In the genomic region with DNA sequence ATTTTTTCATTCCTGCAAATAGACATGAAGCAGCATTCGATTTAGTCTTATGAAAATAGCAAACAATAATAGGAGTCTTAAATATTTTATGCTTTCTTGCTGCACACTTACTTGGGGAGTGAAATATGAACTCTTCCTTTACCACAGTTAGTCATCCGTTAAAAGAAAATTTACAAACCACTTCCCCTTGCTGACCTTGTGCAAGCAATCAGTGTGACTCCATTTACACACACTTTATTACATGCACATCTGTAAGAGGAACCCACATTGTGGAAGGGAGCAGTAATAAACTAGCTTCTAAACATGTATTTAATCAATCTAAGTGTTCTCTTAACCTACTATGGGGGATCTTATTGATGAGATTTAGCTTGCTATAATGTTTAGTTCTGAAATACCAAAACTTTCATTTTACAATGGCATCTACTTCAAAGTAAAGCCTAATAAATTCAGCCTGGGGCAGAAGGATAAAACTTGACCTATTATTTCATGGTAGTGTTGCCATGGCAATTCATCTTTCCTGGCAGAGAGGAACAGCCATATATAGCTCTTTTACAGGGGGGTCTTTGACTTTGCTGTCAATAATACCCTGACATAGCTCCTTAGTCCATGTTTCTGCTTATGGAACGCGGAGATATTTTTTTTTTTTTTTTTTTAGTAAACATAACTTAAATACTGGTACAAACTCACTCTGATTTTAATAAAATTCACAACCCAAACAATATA, we compare ENCODE assay signal across 18 mouse cellular contexts.
DNase-seq lines count a peak whose midpoint lies in the region; ATAC-seq lines count a peak whose summit lies in the region.
"Had no signal": no experiment of that assay in that cellular context is flagged by ENCODE, and none has a peak within 500 bp of the region (broad histone marks: within the 10 kb centered on the region; RNA-seq: fewer than 3 reads in every experiment).

No protein-coding gene starts in this region.

- 56% methylated on average over 4 of the region's 4 CpGs for WGBS in midbrain, embryonic 14.5 days
- WGBS in midbrain, embryonic 10.5 days: 94% methylated on average over 4 of the region's 4 CpGs
- 48% methylated on average over 4 of the region's 4 CpGs for WGBS in midbrain, embryonic 15.5 days

- no peak overlapping the region for H3K4me2 ChIP-seq in midbrain, embryonic 14.5 days (ENCODE audit: low read length)
- no peak overlapping the region for H3K4me2 ChIP-seq in midbrain, embryonic 15.5 days
- H3K4me2 ChIP-seq: embryonic facial prominence, embryonic 13.5 days; heart, embryonic 15.5 days; liver, embryonic 15.5 days had no signal

- no peak overlapping the region for H3K9ac ChIP-seq in midbrain, embryonic 14.5 days (replicated peaks; ENCODE audit: low read length)
- no peak overlapping the region for H3K9ac ChIP-seq in midbrain, embryonic 15.5 days
- H3K9ac ChIP-seq: embryonic facial prominence, embryonic 13.5 days; forebrain, postnatal 0 days; heart, embryonic 15.5 days; liver, embryonic 15.5 days had no signal

- intact Hi-C loops in left cerebral cortex, postnatal 25 days (cut with DNase I): no loop called here

- no peaks in the 10 kb centered on the region for H3K36me3 ChIP-seq in midbrain, embryonic 14.5 days (ENCODE audit: control insufficient read depth, insufficient read depth, low read length)
- H3K36me3 ChIP-seq in midbrain, embryonic 10.5 days: no peaks in the 10 kb centered on the region
- H3K36me3 ChIP-seq in midbrain, embryonic 15.5 days (replicated peaks): no peaks in the 10 kb centered on the region
- H3K36me3 ChIP-seq: embryonic facial prominence, embryonic 13.5 days; heart, embryonic 15.5 days; liver, embryonic 15.5 days had no signal

- no peaks in the 10 kb centered on the region for H3K27me3 ChIP-seq in midbrain, embryonic 14.5 days (ENCODE audit: control insufficient read depth, insufficient read depth, low read length)
- no peaks in the 10 kb centered on the region for H3K27me3 ChIP-seq in midbrain, embryonic 10.5 days (ENCODE audit: low read depth, poor library complexity, severe bottlenecking)
- no peaks in the 10 kb centered on the region for H3K27me3 ChIP-seq in midbrain, embryonic 15.5 days (replicated peaks)
- H3K27me3 ChIP-seq: embryonic facial prominence, embryonic 13.5 days; heart, embryonic 15.5 days; liver, embryonic 15.5 days had no signal

- H3K27ac ChIP-seq in midbrain, embryonic 14.5 days (replicated peaks; ENCODE audit: low read depth, low read length): peak overlapping the region; percentile 42; the same call in 1 of the 2 replicates
- H3K27ac ChIP-seq in midbrain, embryonic 10.5 days (replicated peaks): no peak overlapping the region
- peak overlapping the region; percentile 51 for H3K27ac ChIP-seq in midbrain, embryonic 15.5 days
- H3K27ac ChIP-seq: embryonic facial prominence, embryonic 13.5 days; gastrocnemius, adult 2 months; heart, adult 2 months; heart, embryonic 15.5 days; liver, embryonic 15.5 days; macrophage had no signal

- ATAC-seq in midbrain, embryonic 14.5 days (ENCODE audit: low FRiP score, low TSS enrichment): 0 out of 2 replicates have a peak, but pooled peaks have one; percentile 37
- peak; percentile 73 for ATAC-seq in common myeloid progenitor, adult 5-6 weeks (replicated peaks; ENCODE audit: low read depth, poor library complexity, severe bottlenecking)
- peak; percentile 78 for ATAC-seq in midbrain, embryonic 15.5 days (replicated peaks)
- ATAC-seq: forebrain, postnatal 0 days had no signal

- peak; percentile 67 for DNase-seq in midbrain, embryonic 14.5 days
- no peak for DNase-seq in midbrain, embryonic 10.5 days (ENCODE audit: low spot score)
- DNase-seq in kidney, adult 11 months: no peak
- no peak for DNase-seq in left cerebral cortex, postnatal 25 days (ENCODE audit: low spot score in 2 of 2)
- no peak for DNase-seq in kidney, postnatal 4 days
- DNase-seq: adrenal gland, postnatal 14 days; cerebellum, adult 9-10 months; forebrain, postnatal 0 days; gastrocnemius, adult 2 months; heart, adult 2 months; left cerebral cortex, postnatal 4 days; spleen, adult 18-20 months had no signal

- H3K9me3 ChIP-seq in midbrain, embryonic 14.5 days (ENCODE audit: control insufficient read depth, low read length): no peaks in the 10 kb centered on the region
- no peaks in the 10 kb centered on the region for H3K9me3 ChIP-seq in midbrain, embryonic 10.5 days (replicated peaks)
- no peaks in the 10 kb centered on the region for H3K9me3 ChIP-seq in midbrain, embryonic 15.5 days
- H3K9me3 ChIP-seq: heart, embryonic 15.5 days; liver, embryonic 15.5 days had no signal

- peaks cover 35% of the 10 kb centered on the region for H3K4me1 ChIP-seq in midbrain, embryonic 14.5 days (ENCODE audit: control insufficient read depth, insufficient read depth, low read length)
- no peaks in the 10 kb centered on the region; the same call in 1 of the 2 replicates for H3K4me1 ChIP-seq in midbrain, embryonic 10.5 days
- peaks cover 28% of the 10 kb centered on the region for H3K4me1 ChIP-seq in midbrain, embryonic 15.5 days
- H3K4me1 ChIP-seq: embryonic facial prominence, embryonic 13.5 days; heart, embryonic 15.5 days; liver, embryonic 15.5 days had no signal

- no peak overlapping the region for H3K4me3 ChIP-seq in midbrain, embryonic 14.5 days (replicated peaks; ENCODE audit: low read depth, low read length)
- H3K4me3 ChIP-seq in midbrain, embryonic 10.5 days: no peak overlapping the region
- H3K4me3 ChIP-seq in midbrain, embryonic 15.5 days: no peak overlapping the region
- H3K4me3 ChIP-seq: embryonic facial prominence, embryonic 13.5 days; gastrocnemius, adult 2 months; heart, adult 2 months; heart, embryonic 15.5 days; liver, embryonic 15.5 days had no signal
